Mouse (Mus musculus) limb, embryonic 15.5 days (tissue): ENCODE measurements around the gene Chid1. TPM values are rescaled to one million over a fixed set of nuclear protein-coding genes. Genes with fewer than 3 reads are reported as not detected.
"Not testable (repeated sequence)": the region's sequence is repeated elsewhere in the genome, so short reads cannot be mapped to it uniquely, and the experiment has no call there.

ENCODE experiments used
- ATAC-seq: fragments of 200-750 bp; cut with Nextera tagmentation; 2 replicates; pipeline ENCODE4 v1.8.0; 2017; ENCODE audit warnings: low read depth, moderate TSS enrichment; ENCODE audit not compliant: insufficient number of reproducible peaks, low FRiP score, low TSS enrichment
- H3K27ac ChIP-seq: fragments of 300-500 bp; sonication (generic); 2 replicates; pipeline ENCODE4 v1.5.1; 2015; ENCODE audit warnings: moderate library complexity, mild to moderate bottlenecking, inconsistent platforms
- H3K27me3 ChIP-seq: fragments of 300-500 bp; sonication (generic); 2 replicates; pipeline ENCODE4 v1.6.1; 2015; ENCODE audit warnings: inconsistent platforms
- H3K36me3 ChIP-seq: fragments of 300-500 bp; sonication (generic); 2 replicates; pipeline ENCODE4 v1.6.1; 2015; ENCODE audit warnings: inconsistent platforms
- H3K4me1 ChIP-seq: fragments of 300-500 bp; sonication (generic); 2 replicates; pipeline ENCODE4 v1.6.1; 2015; ENCODE audit warnings: inconsistent platforms
- H3K4me2 ChIP-seq: fragments of 300-500 bp; sonication (generic); 2 replicates; pipeline ENCODE4 v1.6.1; 2015; ENCODE audit warnings: mild to moderate bottlenecking, inconsistent platforms
- H3K4me3 ChIP-seq: fragments of 300-500 bp; sonication (generic); 2 replicates; pipeline ENCODE4 v1.5.1; 2015; ENCODE audit warnings: mild to moderate bottlenecking, inconsistent platforms
- H3K9ac ChIP-seq: fragments of 300-500 bp; sonication (generic); 2 replicates; pipeline ENCODE4 v1.6.1; 2015; ENCODE audit warnings: inconsistent platforms
- H3K9me3 ChIP-seq: fragments of 300-500 bp; sonication (generic); 2 replicates; pipeline ENCODE4 v1.6.1; 2016; ENCODE audit warnings: inconsistent platforms
- WGBS: fragments of 180-500 bp; shearing (Covaris S2); methylation state at CpG from one replicate; pipeline ENCODE4 v1.1.7; 2015; 5-methylcytosine and 5-hydroxymethylcytosine counted together
- polyA plus RNA-seq: library from polyadenylated mRNA; unstranded; fragments of >200 nt; fragmentation: Nextera tagmentation; extraction: Ambion mirVana; gene quantifications from 2 replicates; pipeline ENCODE4 v1.2.1, GENCODE M21; 2015

The Chid1 gene
- polyA plus RNA-seq, 1 experiment from 2014 or later: 44.0 TPM

GRCm38 (mm10) chr7:141457236-141457635, 82.4 kb downstream of the Chid1 start:
- Histone ChIP-seq H3K27me3 (peaks cover 30% of the 10 kb centered on the region), H3K4me1 (peaks cover 30% of the 10 kb centered on the region), H3K4me2 (no peak overlapping the region), H3K4me3 (no peak overlapping the region), H3K36me3 (peaks cover 9% of the 10 kb centered on the region), H3K27ac (no peak overlapping the region), H3K9ac (no peak overlapping the region), H3K9me3 (no peaks in the 10 kb centered on the region)
- ATAC-seq: no peak
- 91% methylated on average over 14 of the region's 14 CpGs for WGBS

GRCm38 (mm10) chr7:141456739-141457138, 82.9 kb downstream of the Chid1 start:
- no peaks in the 10 kb centered on the region for H3K9me3 ChIP-seq
- H3K27ac ChIP-seq: no peak overlapping the region
- ATAC-seq: no peak
- peaks cover 25% of the 10 kb centered on the region for H3K27me3 ChIP-seq
- no peak overlapping the region for H3K9ac ChIP-seq
- 87% methylated on average over 6 of the region's 6 CpGs for WGBS
- H3K4me3 ChIP-seq: no peak overlapping the region
- peaks cover 26% of the 10 kb centered on the region for H3K4me1 ChIP-seq
- H3K4me2 ChIP-seq: no peak overlapping the region
- peaks cover 14% of the 10 kb centered on the region for H3K36me3 ChIP-seq

- no peak for ATAC-seq
- peak overlapping the region; percentile 47 for H3K9ac ChIP-seq
- peak overlapping the region; percentile 63 for H3K4me3 ChIP-seq
- peaks cover 17% of the 10 kb centered on the region for H3K27me3 ChIP-seq
- WGBS: 3% methylated on average over 23 of the region's 23 CpGs
- H3K4me1 ChIP-seq: peaks cover 18% of the 10 kb centered on the region
- H3K4me2 ChIP-seq: peak overlapping the region; percentile 96
- no peaks in the 10 kb centered on the region for H3K9me3 ChIP-seq
- H3K36me3 ChIP-seq: peaks cover 24% of the 10 kb centered on the region
- peak overlapping the region; percentile 62 for H3K27ac ChIP-seq
These were observed 83.9 kb downstream of the Chid1 start for GRCm38 (mm10) chr7:141455610-141456314.

GRCm38 (mm10) chr7:141454967-141455551, 84.6 kb downstream of the Chid1 start, which contains the start of gene Pnpla2:
Gene Pnpla2, plus strand, starts transcription at chr7:141455198.
- peak; percentile 80 for ATAC-seq
- H3K9ac ChIP-seq: peak within 1 kb of the TSS; percentile 47
- H3K9me3 ChIP-seq: no peaks in the 10 kb centered on the region
- peaks cover 10% of the 10 kb centered on the region; the same call in 1 of the 2 replicates for H3K27me3 ChIP-seq
- H3K4me2 ChIP-seq: peak within 1 kb of the TSS; percentile 96
- H3K27ac ChIP-seq: peak within 1 kb of the TSS; percentile 62
- H3K36me3 ChIP-seq: peaks cover 31% of the 10 kb centered on the region
- H3K4me1 ChIP-seq: peaks cover 18% of the 10 kb centered on the region
- WGBS: under 1% methylated on average over 45 of the region's 45 CpGs
- peak within 1 kb of the TSS; percentile 63 for H3K4me3 ChIP-seq

- H3K4me2 ChIP-seq: no peak overlapping the region
- H3K9me3 ChIP-seq: no peaks in the 10 kb centered on the region
- H3K9ac ChIP-seq: no peak overlapping the region
- peaks cover 35% of the 10 kb centered on the region for H3K36me3 ChIP-seq
- no peak overlapping the region for H3K4me3 ChIP-seq
- H3K27ac ChIP-seq: no peak overlapping the region
- no peaks in the 10 kb centered on the region for H3K27me3 ChIP-seq
- ATAC-seq: no peak
- WGBS: 55% methylated on average over 2 of the region's 2 CpGs
- H3K4me1 ChIP-seq: peaks cover 27% of the 10 kb centered on the region
These were observed 86.0 kb downstream of the Chid1 start for GRCm38 (mm10) chr7:141453636-141454035.

- no peak overlapping the region for H3K27ac ChIP-seq
- H3K4me3 ChIP-seq: no peak overlapping the region
- H3K36me3 ChIP-seq: peaks cover 39% of the 10 kb centered on the region
- no peaks in the 10 kb centered on the region for H3K9me3 ChIP-seq
- no peak overlapping the region for H3K9ac ChIP-seq
- H3K27me3 ChIP-seq: no peaks in the 10 kb centered on the region
- ATAC-seq: no peak
- peaks cover 33% of the 10 kb centered on the region for H3K4me1 ChIP-seq
- H3K4me2 ChIP-seq: no peak overlapping the region
These were observed 87.7 kb downstream of the Chid1 start for GRCm38 (mm10) chr7:141451928-141452327.

GRCm38 (mm10) chr7:141447110-141447991, 92.3 kb downstream of the Chid1 start, which contains the start of gene Rplp2:
Gene Rplp2, plus strand, starts transcription at chr7:141447370.
- under 1% methylated on average over 63 of the region's 63 CpGs for WGBS
- H3K9ac ChIP-seq: peak within 1 kb of the TSS; percentile 81
- peaks cover 36% of the 10 kb centered on the region for H3K4me1 ChIP-seq
- H3K36me3 ChIP-seq: peaks cover 39% of the 10 kb centered on the region
- H3K27me3 ChIP-seq: no peaks in the 10 kb centered on the region
- H3K27ac ChIP-seq: peak within 1 kb of the TSS; percentile 90
- peak within 1 kb of the TSS; percentile 53 for H3K4me2 ChIP-seq
- peak within 1 kb of the TSS; percentile 88 for H3K4me3 ChIP-seq
- H3K9me3 ChIP-seq: no peaks in the 10 kb centered on the region
- peak; percentile 90 for ATAC-seq

- H3K9me3 ChIP-seq, H3K27me3 ChIP-seq, ATAC-seq, H3K4me2 ChIP-seq, H3K4me3 ChIP-seq, H3K9ac ChIP-seq, H3K27ac ChIP-seq: not testable (repeated sequence)
- WGBS: 74% methylated on average over 3 of the region's 3 CpGs
- Histone ChIP-seq H3K4me1 (peaks cover 42% of the 10 kb centered on the region), H3K36me3 (peaks cover 32% of the 10 kb centered on the region)
These were observed 93.3 kb downstream of the Chid1 start for GRCm38 (mm10) chr7:141446374-141446773.

GRCm38 (mm10) chr7:141443828-141444237, 95.8 kb downstream of the Chid1 start, which contains the start of gene Pidd1:
Gene Pidd1, minus strand, starts transcription at chr7:141444025.
- H3K4me1 ChIP-seq: peaks cover 45% of the 10 kb centered on the region
- WGBS: 0% methylated on average over 25 of the region's 25 CpGs

More at GRCm38 (mm10) chr7:141443828-141444237, 95.8 kb downstream of the Chid1 start, which contains the start of gene Pidd1:
- H3K27ac ChIP-seq: peak within 1 kb of the TSS; percentile 67
- no peaks in the 10 kb centered on the region for H3K27me3 ChIP-seq
- peak within 1 kb of the TSS; percentile 81 for H3K4me2 ChIP-seq
- peak within 1 kb of the TSS; percentile 44 for H3K9ac ChIP-seq
- no peaks in the 10 kb centered on the region for H3K9me3 ChIP-seq
- H3K36me3 ChIP-seq: peaks cover 33% of the 10 kb centered on the region
- ATAC-seq: peak; percentile 52; the same call in 1 of the 2 replicates
- peak within 1 kb of the TSS; percentile 45 for H3K4me3 ChIP-seq
